Comparison of ENCODE assay signal across 8 mouse cellular contexts in genomic region chr8:119466105-119466504, GRCm38 (mm10). TPM values are rescaled to one million over a fixed set of nuclear protein-coding genes. Genes with fewer than 3 reads are reported as not detected.
DNase-seq lines count a peak whose midpoint lies in the region; ATAC-seq lines count a peak whose summit lies in the region.

No protein-coding gene starts in this region.

- no peaks in the 10 kb centered on the region for H3K9me3 ChIP-seq in embryonic facial prominence, embryonic 11.5 days (replicated peaks; ENCODE audit: control insufficient read depth, low read length)
- no peaks in the 10 kb centered on the region for H3K9me3 ChIP-seq in hindbrain, embryonic 15.5 days
- no peaks in the 10 kb centered on the region for H3K9me3 ChIP-seq in liver, embryonic 13.5 days (replicated peaks)
- no peaks in the 10 kb centered on the region for H3K9me3 ChIP-seq in stomach, embryonic 14.5 days (ENCODE audit: control insufficient read depth, low read depth, low read length)

- H3K4me1 ChIP-seq in embryonic facial prominence, embryonic 11.5 days (ENCODE audit: control insufficient read depth, insufficient read depth, low read length), result peaks cover 3% of the 10 kb centered on the region
- H3K4me1 ChIP-seq in hindbrain, embryonic 15.5 days (replicated peaks), result peaks cover 43% of the 10 kb centered on the region
- peaks cover 7% of the 10 kb centered on the region for H3K4me1 ChIP-seq in liver, embryonic 13.5 days (replicated peaks)
- H3K4me1 ChIP-seq in stomach, embryonic 14.5 days (ENCODE audit: control insufficient read depth, insufficient read depth, low read length), result peaks cover 11% of the 10 kb centered on the region

- H3K4me2 ChIP-seq in embryonic facial prominence, embryonic 11.5 days (ENCODE audit: low read depth, low read length), result peak overlapping the region; percentile 1; the same call in 1 of the 2 replicates
- peak overlapping the region; percentile 45 for H3K4me2 ChIP-seq in hindbrain, embryonic 15.5 days
- H3K4me2 ChIP-seq in liver, embryonic 13.5 days, result peak overlapping the region; percentile 12; the same call in 1 of the 2 replicates
- H3K4me2 ChIP-seq in stomach, embryonic 14.5 days (replicated peaks; ENCODE audit: low read depth, low read length), result peak overlapping the region; percentile 36

- H3K27ac ChIP-seq in embryonic facial prominence, embryonic 11.5 days (replicated peaks; ENCODE audit: low read depth, low read length), result no peak overlapping the region
- H3K27ac ChIP-seq in hindbrain, embryonic 15.5 days (replicated peaks), result no peak overlapping the region
- no peak overlapping the region for H3K27ac ChIP-seq in liver, embryonic 13.5 days
- H3K27ac ChIP-seq in stomach, embryonic 14.5 days (ENCODE audit: low read length), result no peak overlapping the region

- ATAC-seq in embryonic facial prominence, embryonic 11.5 days (replicated peaks; ENCODE audit: insufficient number of reproducible peaks, low FRiP score, low TSS enrichment, low read depth), result peak; percentile 41; the same call in 1 of the 2 replicates
- peak; percentile 35; the same call in 1 of the 2 replicates for ATAC-seq in hindbrain, embryonic 15.5 days (ENCODE audit: low FRiP score, low read depth)
- no peak for ATAC-seq in liver, embryonic 13.5 days (ENCODE audit: low read depth)
- ATAC-seq in stomach, embryonic 14.5 days (ENCODE audit: insufficient number of reproducible peaks, insufficient read depth, low FRiP score, low read depth), result peak; percentile 69

- H3K27me3 ChIP-seq in embryonic facial prominence, embryonic 11.5 days (ENCODE audit: control insufficient read depth, insufficient read depth, low read length), result peaks cover 5% of the 10 kb centered on the region; the same call in 1 of the 2 replicates
- H3K27me3 ChIP-seq in hindbrain, embryonic 15.5 days, result peaks cover 3% of the 10 kb centered on the region; the same call in 1 of the 2 replicates
- peaks cover 43% of the 10 kb centered on the region for H3K27me3 ChIP-seq in liver, embryonic 13.5 days
- no peaks in the 10 kb centered on the region for H3K27me3 ChIP-seq in stomach, embryonic 14.5 days (ENCODE audit: control insufficient read depth, insufficient read depth, low read length)

- peak; percentile 70 for DNase-seq in layer of hippocampus, adult 11-12 months (ENCODE audit: low spot score)
- DNase-seq in layer of hippocampus, postnatal 25 days (ENCODE audit: extremely low spot score in 1 of 2, low spot score in 1 of 2), result no peak
- peak; percentile 57 for DNase-seq in embryonic facial prominence, embryonic 11.5 days (ENCODE audit: low spot score)
- DNase-seq in liver, embryonic 13.5 days, result no peak
- no peak for DNase-seq in urinary bladder, postnatal 10 days (ENCODE audit: low spot score)
- no peak for DNase-seq in spleen, adult 18-20 months

- WGBS in embryonic facial prominence, embryonic 11.5 days, result 2% methylated on average over 18 of the region's 18 CpGs
- 2% methylated on average over 18 of the region's 18 CpGs for WGBS in hindbrain, embryonic 15.5 days
- WGBS in liver, embryonic 13.5 days (ENCODE audit: insufficient replicate concordance), result 6% methylated on average over 18 of the region's 18 CpGs
- 1% methylated on average over 18 of the region's 18 CpGs for WGBS in stomach, embryonic 14.5 days

- no peak overlapping the region for H3K9ac ChIP-seq in embryonic facial prominence, embryonic 11.5 days (replicated peaks; ENCODE audit: low read length)
- no peak overlapping the region for H3K9ac ChIP-seq in hindbrain, embryonic 15.5 days
- no peak overlapping the region for H3K9ac ChIP-seq in liver, embryonic 13.5 days
- no peak overlapping the region for H3K9ac ChIP-seq in stomach, embryonic 14.5 days (replicated peaks; ENCODE audit: low read depth, low read length)

- H3K36me3 ChIP-seq in embryonic facial prominence, embryonic 11.5 days (replicated peaks; ENCODE audit: control insufficient read depth, insufficient read depth, low read depth, low read length), result no peaks in the 10 kb centered on the region
- no peaks in the 10 kb centered on the region for H3K36me3 ChIP-seq in hindbrain, embryonic 15.5 days
- H3K36me3 ChIP-seq in liver, embryonic 13.5 days, result no peaks in the 10 kb centered on the region
- H3K36me3 ChIP-seq in stomach, embryonic 14.5 days (ENCODE audit: control insufficient read depth, insufficient read depth, low read length), result no peaks in the 10 kb centered on the region

- H3K4me3 ChIP-seq in embryonic facial prominence, embryonic 11.5 days (ENCODE audit: low read depth, low read length), result no peak overlapping the region
- H3K4me3 ChIP-seq in hindbrain, embryonic 15.5 days, result no peak overlapping the region
- no peak overlapping the region for H3K4me3 ChIP-seq in liver, embryonic 13.5 days (replicated peaks)
- no peak overlapping the region for H3K4me3 ChIP-seq in stomach, embryonic 14.5 days (ENCODE audit: low read depth, low read length)

RNA-seq across cellular contexts. Expression of gene Necab2, which starts 19.6 kb away (rescaled TPM):
- 100 to 1,000 TPM; 101 to 115 TPM for total RNA-seq in layer of hippocampus, postnatal 25 days (2021)
- polyA plus RNA-seq in embryonic facial prominence, embryonic 11.5 days (2014; fragmentation: Nextera tagmentation; extraction: Ambion mirVana), result 9.2 and 11.9 TPM in 2 replicates
- polyA plus RNA-seq in hindbrain, embryonic 15.5 days (2015; fragmentation: Nextera tagmentation; extraction: Ambion mirVana), result 45.8 and 48.3 TPM in 2 replicates
- 0.05 TPM in 1 of 2 replicates, not detected in the other for polyA plus RNA-seq in liver, embryonic 13.5 days (2015; fragmentation: Nextera tagmentation; extraction: Ambion mirVana)
- polyA plus RNA-seq in stomach, embryonic 14.5 days (2014; fragmentation: Nextera tagmentation; extraction: Ambion mirVana), result 1.5 and 2.2 TPM in 2 replicates

RNA-seq across cellular contexts. Expression of gene Osgin1, which starts 32.2 kb away (rescaled TPM):
- under 1 TPM; 0.42 to 0.49 TPM for total RNA-seq in layer of hippocampus, postnatal 25 days (2021)
- 0.08 and 0.53 TPM in 2 replicates for polyA plus RNA-seq in embryonic facial prominence, embryonic 11.5 days (2014; fragmentation: Nextera tagmentation; extraction: Ambion mirVana)
- 0.38 TPM in 2 replicates for polyA plus RNA-seq in hindbrain, embryonic 15.5 days (2015; fragmentation: Nextera tagmentation; extraction: Ambion mirVana)
- polyA plus RNA-seq in liver, embryonic 13.5 days (2015; fragmentation: Nextera tagmentation; extraction: Ambion mirVana), result 13.0 and 14.8 TPM in 2 replicates
- 2.3 and 3.7 TPM in 2 replicates for polyA plus RNA-seq in stomach, embryonic 14.5 days (2014; fragmentation: Nextera tagmentation; extraction: Ambion mirVana)

RNA-seq across cellular contexts. Expression of gene Slc38a8, which starts 35.4 kb away (rescaled TPM):
- total RNA-seq in layer of hippocampus, postnatal 25 days (2021), result under 1 TPM; 0.23 to 0.44 TPM
- 1.8 and 4.7 TPM in 2 replicates for polyA plus RNA-seq in embryonic facial prominence, embryonic 11.5 days (2014; fragmentation: Nextera tagmentation; extraction: Ambion mirVana)
- 0.13 and 0.22 TPM in 2 replicates for polyA plus RNA-seq in hindbrain, embryonic 15.5 days (2015; fragmentation: Nextera tagmentation; extraction: Ambion mirVana)
- polyA plus RNA-seq in liver, embryonic 13.5 days (2015; fragmentation: Nextera tagmentation; extraction: Ambion mirVana), result not detected in 2 replicates
- polyA plus RNA-seq in stomach, embryonic 14.5 days (2014; fragmentation: Nextera tagmentation; extraction: Ambion mirVana), result 0.13 TPM in 1 of 2 replicates, not detected in the other

Comparison
In these comparisons a context has a peak if more than half of its experiments do, and no peak if none do; other contexts are left out.
1. DNase-seq: peak in layer of hippocampus, adult 11-12 months (single experiment) and embryonic facial prominence, embryonic 11.5 days (single experiment); none in layer of hippocampus, postnatal 25 days (0 of 2), liver, embryonic 13.5 days (single experiment), urinary bladder, postnatal 10 days (single experiment) and spleen, adult 18-20 months (0 of 2).
2. Peak in every context shown above with its lines, with median percentiles within 50 percentile points of each other: H3K4me2 ChIP-seq.